Mouse (Mus musculus): ENCODE results near the gene Gm45837.
A peak's percentile ranks its signal among the peaks of the same experiment; 100 is the strongest.

Gm45837 gene

GRCm38 (mm10) chr7:101410267-101410936, at the start of gene Gm45837:
Gene Gm45837, plus strand, starts transcription at chr7:101410886.
- no peak for ATAC-seq (ENCODE audit: low TSS enrichment)

DNA sequence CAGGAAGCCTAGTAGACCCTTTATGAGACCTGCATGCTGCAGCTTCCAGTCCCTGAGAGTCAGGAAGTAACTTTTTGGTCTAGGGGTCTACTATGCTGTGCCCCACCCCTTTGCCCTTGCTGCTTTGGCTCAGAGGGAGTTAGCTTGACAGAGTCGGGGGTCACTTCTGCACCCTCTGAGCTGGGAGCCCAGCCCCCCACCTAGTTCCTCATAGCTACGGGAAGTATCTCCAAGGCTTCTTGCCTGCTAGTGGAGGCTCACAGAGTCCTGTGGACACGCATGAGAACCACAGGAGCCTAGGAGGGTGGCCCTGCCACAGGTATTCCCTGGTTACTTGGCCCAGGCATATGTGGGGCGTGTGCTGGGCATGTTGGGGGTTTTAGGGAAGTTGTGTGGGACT, 49.7 kb upstream of the Gm45837 start:
- ATAC-seq (ENCODE audit: low TSS enrichment): no peak

DNA sequence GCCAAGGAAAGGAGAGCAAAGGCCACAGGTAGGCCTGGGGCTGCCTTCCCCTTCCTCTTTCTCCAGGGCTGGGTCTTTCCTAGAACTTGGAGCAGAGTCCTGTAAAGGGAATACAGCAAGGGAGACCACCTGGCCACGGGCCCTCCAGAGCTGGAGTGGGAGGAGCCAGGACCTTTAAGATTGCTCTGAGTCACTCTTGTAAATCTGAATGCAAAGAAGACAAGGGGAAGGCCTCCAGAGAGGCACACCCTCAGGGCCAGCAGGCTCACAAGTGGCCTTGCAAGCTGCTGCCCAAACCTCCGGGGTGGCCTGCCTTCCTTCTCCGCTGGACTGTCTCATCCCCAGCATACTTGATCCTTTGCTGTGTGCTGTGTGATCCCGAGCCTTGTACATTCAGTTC, 48.9 kb upstream of the Gm45837 start:
- ATAC-seq (ENCODE audit: low TSS enrichment): no peak

DNA sequence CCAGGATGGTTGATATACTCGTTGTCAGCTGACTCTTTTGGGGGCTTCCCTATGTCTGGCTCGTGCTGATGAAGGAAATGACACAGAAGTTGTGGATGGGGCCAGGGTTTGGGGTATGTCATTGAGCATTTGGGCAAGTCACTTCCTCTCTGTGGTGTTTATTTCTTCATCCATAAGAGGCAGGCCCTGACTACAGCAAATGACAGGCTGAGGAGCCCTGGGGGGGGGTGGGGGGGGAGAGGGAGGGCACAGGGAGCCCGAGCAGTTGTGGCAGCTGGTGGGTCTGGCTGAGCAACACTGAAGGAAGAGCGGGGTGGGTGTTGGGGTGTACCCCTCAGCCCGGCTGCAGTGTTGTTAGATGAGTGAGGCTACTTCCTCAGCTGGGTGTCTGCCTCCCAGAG, 47.9 kb upstream of the Gm45837 start:
- no peak for ATAC-seq (ENCODE audit: low TSS enrichment)

- no peak for ATAC-seq (ENCODE audit: low TSS enrichment)
Measured at GRCm38 (mm10) chr7:101363914-101364313, 46.8 kb upstream of the Gm45837 start.

- peak; percentile 38; the same call in 1 of the 2 replicates for ATAC-seq (ENCODE audit: low TSS enrichment)
Measured at GRCm38 (mm10) chr7:101367901-101368852, 42.5 kb upstream of the Gm45837 start.

DNA sequence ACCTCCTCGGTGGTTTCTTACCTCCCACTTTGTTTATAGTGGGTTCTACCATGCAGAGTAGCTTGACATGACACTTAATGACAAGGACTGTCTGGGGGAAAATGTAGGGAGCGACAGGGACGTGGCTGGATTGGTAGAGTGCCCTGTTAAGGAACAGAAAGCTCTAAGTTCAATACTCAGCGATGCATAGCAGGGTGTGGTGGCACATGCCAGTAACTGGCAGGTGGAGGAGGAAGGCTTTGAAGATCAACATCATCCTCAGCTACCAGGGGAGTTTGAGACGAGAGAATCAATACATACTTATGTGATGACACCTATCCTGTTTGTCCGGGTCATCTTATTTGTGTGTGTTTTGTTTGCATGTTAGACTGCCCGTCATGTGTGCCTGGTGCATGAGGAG, 41.0 kb upstream of the Gm45837 start:
- no peak for ATAC-seq (ENCODE audit: low TSS enrichment)

DNA sequence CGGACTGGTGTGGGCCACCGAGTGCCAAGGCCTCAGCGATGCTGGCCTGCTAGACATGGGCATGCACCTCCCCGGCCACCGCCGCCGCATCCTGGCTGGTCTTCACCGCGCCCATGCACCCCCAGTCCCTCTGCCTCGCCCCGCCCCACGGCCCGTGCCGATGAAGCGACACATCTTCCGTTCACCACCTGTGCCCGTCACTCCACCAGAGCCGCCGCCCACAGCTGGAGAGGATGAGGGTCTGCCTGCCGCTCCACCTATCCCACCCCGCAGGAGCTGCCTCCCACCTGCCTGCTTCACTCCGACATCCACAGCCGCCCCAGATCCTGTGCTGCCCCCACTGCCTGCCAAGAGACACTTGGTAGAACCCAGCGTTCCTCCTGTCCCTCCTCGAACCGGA, 37.6 kb upstream of the Gm45837 start:
- ATAC-seq (ENCODE audit: low TSS enrichment): no peak

DNA sequence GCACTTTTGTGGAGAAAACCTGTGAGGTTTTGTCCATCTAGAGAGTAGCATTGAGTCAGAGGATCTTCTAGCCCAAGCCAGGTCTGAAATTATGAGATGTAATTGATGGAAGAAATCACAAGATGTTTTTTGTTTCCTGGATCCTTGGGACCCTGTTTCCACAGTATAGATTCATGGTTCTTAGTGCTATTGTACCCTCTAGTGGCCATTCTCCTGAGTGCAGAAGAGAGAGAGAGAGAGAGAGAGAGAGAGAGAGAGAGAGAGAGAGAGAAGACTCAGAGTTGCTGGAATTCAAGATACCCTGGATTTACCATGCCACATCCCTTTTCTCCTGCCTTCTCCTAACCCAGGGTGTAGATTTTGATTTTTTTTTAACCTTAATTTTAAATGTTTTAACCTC, 36.5 kb upstream of the Gm45837 start:
- peak; percentile 79 for ATAC-seq (ENCODE audit: low TSS enrichment)

DNA sequence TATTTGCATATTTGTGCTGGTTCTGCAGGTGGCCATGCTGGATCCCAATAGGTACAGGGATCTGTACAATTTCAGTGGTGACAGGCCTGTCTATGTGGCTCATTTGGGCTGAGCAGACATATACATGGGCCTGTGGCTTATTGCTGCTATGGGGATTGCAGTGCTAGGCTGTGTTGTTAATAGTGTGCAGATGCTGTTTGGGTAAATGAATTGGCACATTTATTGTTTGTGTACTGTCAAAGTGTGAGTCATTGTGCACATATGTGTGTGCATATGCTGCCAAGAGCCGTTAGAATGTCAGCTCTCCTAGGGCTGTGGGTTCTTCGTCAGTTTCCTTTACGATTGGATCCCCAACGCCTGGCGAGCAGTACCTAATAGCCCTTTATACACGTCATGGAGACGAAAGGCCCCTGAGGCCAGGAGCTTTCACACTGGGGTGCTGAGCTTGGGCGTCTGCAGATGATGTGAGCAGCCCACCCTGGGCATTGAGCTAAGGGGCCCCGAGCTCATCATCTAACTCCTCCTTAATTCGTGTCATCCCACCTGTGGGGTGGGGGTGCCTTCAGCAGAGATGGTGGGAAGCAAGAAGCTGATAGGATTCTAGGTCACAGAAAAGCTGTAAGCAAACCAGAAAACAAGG, 33.9 kb upstream of the Gm45837 start:
- no peak for ATAC-seq (ENCODE audit: low TSS enrichment)

GRCm38 (mm10) chr7:101377741-101378262, 32.9 kb upstream of the Gm45837 start:
- ATAC-seq (ENCODE audit: low TSS enrichment): no peak

DNA sequence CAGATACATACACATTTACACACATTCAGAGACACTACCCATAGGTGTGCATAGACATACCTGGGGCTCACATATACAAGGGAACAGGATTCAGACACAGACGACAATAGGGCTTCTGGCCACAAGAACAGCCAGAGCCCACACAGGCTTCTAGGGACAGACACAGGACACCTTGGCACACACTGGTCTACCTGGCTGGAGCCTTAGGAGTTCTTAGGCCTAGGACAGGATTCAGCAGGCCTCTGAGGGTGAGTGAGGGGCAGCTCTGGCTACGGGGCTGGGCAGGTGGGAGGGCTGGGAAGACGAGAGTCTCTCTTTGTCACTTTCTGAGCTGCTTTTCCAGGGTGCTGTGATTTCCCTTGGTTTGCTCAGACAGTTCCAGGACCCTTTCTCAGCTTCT, 32.4 kb upstream of the Gm45837 start:
- no peak for ATAC-seq (ENCODE audit: low TSS enrichment)

DNA sequence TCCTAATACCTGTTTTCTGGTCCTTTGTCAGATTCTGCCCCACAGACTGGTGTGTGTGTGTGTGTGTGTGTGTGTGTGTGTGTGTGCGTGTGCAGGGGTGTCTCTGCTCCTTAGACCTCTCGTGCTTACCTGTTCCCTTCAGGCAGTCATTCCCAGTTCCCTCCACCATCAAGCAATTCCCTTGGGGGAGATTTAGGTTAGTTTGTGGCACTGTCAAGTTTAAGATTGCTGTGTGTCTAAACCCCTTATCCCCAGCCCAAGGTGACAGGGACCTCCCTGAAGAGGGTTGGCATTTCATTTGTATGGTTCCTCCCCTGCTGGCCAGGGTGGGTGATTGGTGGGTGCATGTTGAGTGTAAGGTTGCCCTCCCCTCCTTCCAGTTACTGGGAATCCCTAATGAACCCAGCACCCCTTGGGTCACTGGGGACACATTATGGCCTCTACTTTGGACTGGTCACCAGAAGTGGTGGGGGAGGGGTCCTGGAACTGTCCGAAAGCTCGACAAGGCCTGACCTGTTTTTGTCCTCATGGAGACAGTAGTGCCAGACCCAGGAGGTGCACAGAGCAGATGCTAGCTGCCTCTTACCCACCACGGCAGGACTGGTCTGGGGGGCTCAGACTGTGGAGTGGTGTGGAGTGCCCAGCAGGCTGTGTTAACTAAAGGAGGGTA, 31.8 kb upstream of the Gm45837 start:
- ATAC-seq (ENCODE audit: low TSS enrichment): no peak

- ATAC-seq (ENCODE audit: low TSS enrichment): no peak
Measured at GRCm38 (mm10) chr7:101379732-101380131, 31.0 kb upstream of the Gm45837 start.

- no peak for ATAC-seq (ENCODE audit: low TSS enrichment)
Measured at GRCm38 (mm10) chr7:101381512-101381911, 29.2 kb upstream of the Gm45837 start.

- peak; percentile 54; the same call in 1 of the 2 replicates for ATAC-seq (ENCODE audit: low TSS enrichment)
Measured at GRCm38 (mm10) chr7:101382378-101382777, 28.3 kb upstream of the Gm45837 start.

DNA sequence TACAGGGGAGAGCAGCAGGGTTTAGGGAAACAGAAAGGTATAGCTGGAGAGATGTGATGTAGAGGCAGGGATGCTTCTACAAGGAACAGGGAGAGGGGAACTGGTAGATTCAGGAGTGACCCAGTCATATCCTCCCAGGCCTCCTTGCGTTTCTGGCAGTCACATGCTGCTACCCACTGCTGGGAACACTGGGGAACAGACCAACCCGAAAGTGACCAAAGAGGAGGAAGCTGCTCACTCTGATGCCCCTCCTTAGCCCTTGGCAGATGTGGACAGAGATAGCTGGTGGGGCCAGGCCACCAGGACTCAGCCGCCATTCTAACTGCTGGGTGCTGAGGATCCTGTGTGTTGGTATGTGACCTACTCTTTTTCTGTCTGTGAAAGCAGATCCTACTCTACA, 26.9 kb upstream of the Gm45837 start:
- ATAC-seq (ENCODE audit: low TSS enrichment): no peak

GRCm38 (mm10) chr7:101384931-101385330, 25.8 kb upstream of the Gm45837 start:
- no peak for ATAC-seq (ENCODE audit: low TSS enrichment)

- no peak for ATAC-seq (ENCODE audit: low TSS enrichment)
Measured at GRCm38 (mm10) chr7:101385331-101385733, 25.4 kb upstream of the Gm45837 start.

GRCm38 (mm10) chr7:101385866-101386452, 24.7 kb upstream of the Gm45837 start:
- no peak for ATAC-seq (ENCODE audit: low TSS enrichment)

- no peak for ATAC-seq (ENCODE audit: low TSS enrichment)
Measured at GRCm38 (mm10) chr7:101389256-101389655, 21.4 kb upstream of the Gm45837 start.

Data from frontal cortex, adult (tissue).